Mouse (Mus musculus) brown adipose tissue, adult 24 weeks (tissue): ENCODE data around the gene Hydin. TPM values are rescaled to one million over a fixed set of nuclear protein-coding genes. Genes with fewer than 3 reads are reported as not detected.

ENCODE experiments used
- H3K27ac ChIP-seq: fragments of 200-500 bp; replicated peaks from 2 replicates; pipeline ENCODE4 v1.5.1; 2012; ENCODE audit warnings: low read depth, mild to moderate bottlenecking, low read length
- H3K4me1 ChIP-seq: fragments of 200-500 bp; 2 replicates; pipeline ENCODE4 v1.6.1; 2012; ENCODE audit warnings: low read length, mixed read lengths; ENCODE audit not compliant: control insufficient read depth, insufficient read depth, insufficient read length
- H3K4me3 ChIP-seq: fragments of 200-500 bp; 2 replicates; pipeline ENCODE4 v1.5.1; 2012; ENCODE audit warnings: low read depth, mild to moderate bottlenecking, low read length, moderate library complexity; ENCODE audit not compliant: insufficient read depth
- polyA plus RNA-seq: library from polyadenylated mRNA; stranded (reverse); fragments of >200 nt; gene quantifications from 2 replicates; pipeline ENCODE4 v1.2.4, GENCODE M21; 2012; ENCODE audit not compliant: missing spikeins, insufficient read depth, insufficient read length

Hydin gene
- polyA plus RNA-seq, 1 experiment, result 0.08 TPM

DNA sequence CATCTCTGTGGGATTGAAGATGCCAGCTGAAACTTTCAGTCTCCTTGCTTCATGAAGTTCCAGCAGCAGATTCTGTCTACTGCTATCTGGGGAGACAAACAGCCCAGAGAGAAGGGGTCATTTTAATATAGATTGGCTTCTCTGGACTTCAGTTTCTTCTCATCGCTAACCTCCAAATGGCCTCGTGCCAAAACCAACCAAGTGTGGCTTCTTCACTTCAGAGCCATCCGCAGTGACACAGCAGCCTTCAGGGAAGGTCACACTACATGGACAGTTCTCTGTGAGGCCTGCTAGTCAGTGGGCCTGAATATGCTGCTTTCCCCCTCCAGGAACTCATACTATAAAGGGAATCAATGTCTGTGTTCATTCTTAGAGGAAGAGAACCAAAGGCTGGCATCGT lies 187.7 kb downstream of the Hydin start:
- no peak overlapping the region for H3K4me3 ChIP-seq

DNA sequence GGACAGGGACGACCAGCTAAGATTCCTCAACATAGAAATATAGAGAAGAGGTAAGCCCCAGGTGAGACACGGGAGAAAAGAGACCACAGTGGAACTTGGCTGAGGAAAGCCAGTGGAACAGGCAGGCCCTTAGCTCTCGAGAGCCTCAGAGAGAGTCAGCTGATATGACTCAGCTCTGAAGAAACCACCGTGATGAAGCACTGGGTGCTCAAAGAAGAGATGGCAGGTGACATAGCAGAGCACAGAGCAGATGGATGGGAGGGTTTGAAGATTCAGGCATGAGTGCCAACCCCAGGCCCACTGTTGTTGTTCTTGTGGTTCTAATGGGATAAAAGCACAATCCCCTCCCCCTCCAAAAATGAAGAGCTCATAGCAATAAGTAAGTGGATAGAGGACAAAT lies 190.6 kb downstream of the Hydin start:
- Histone ChIP-seq H3K4me3 (no peak overlapping the region), H3K4me1 (no peaks in the 10 kb centered on the region), H3K27ac (no peak overlapping the region)

More for the DNA sequence above, 187.7 kb downstream of the Hydin start:
- H3K4me1 ChIP-seq, result no peaks in the 10 kb centered on the region
- no peak overlapping the region for H3K27ac ChIP-seq

DNA sequence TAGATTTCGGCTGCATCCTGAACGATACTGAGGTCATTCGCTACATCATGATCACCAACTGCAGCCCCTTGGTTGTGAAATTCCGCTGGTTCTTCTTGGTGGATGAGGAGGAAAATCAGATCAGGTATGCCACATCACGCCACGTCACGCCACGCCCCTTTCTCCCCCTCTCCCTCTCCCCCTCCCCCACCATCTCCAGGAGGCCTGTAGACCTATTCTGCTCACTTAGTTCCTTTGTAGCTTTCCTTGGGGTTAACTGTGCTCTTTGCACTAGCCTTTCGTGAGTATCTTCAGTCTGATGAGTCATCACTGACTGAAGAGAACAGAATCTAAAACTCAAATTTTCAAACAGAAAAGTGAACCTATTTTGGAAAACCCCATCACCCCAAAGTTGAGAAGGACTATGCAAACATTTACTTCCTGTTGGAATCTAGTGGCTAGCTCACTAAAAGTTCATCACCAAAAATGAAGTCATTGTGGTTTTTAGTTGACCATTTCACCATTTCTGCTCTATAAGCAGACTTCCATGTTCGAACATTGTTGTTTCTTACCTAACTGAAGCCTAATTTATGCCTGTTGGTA lies 195.9 kb downstream of the Hydin start:
- H3K4me1 ChIP-seq, result no peaks in the 10 kb centered on the region
- H3K4me3 ChIP-seq, result no peak overlapping the region
- H3K27ac ChIP-seq, result no peak overlapping the region

DNA sequence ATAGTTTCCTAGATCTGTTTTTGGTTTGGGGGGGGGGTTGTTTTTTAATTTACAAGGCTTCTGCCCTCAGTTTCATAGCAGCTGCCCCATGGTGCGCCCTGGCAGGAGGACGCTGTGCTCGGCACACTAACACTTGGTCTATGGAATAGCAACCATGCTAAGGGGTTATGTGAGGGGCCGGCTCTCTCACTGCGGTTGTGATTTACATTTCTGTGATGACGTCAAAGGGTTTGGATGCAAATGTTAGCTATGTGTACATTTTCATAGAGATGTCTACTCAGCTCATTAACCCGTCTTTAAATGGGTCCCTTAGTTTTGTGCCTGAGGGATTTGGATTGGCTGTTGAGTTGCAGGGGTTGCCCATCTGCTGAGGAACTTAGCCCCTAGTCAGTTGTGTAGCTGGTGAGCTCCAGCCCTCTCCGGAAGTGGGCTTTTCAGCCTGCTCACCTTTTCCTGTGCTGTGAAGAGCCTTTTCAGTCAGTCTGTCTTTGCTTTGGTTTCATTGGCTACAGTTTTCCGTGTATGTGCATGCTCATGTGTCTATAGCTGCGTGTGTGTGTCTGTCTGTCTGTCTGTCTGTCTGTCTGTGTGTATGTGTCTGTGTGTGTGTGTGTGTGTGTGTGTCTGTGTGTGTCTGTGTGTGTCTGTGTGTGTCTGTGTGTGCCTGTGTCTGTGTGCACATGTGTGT lies 197.1 kb downstream of the Hydin start:
- H3K27ac ChIP-seq, result no peak overlapping the region
- H3K4me1 ChIP-seq, result no peaks in the 10 kb centered on the region
- H3K4me3 ChIP-seq, result no peak overlapping the region

DNA sequence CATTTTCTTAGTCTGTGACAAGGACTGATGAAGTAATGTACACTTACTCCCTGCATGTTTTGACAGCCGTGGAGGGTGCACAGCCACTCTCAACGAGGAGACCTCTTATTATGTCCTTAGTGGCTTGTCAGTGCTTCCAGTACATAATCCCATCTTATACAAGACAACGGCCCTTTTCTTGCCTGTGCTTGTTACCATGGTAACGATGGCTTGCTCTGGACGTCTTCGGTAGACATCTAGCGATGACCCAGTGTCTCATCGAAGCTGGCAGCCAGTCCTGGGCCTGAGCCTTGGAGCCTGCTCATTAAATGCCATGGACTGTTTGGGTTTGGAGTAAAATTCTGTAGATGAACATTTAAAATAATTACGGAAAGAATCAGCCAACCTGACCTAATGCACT lies 198.8 kb downstream of the Hydin start:
- Histone ChIP-seq H3K4me1 (no peaks in the 10 kb centered on the region), H3K27ac (no peak overlapping the region), H3K4me3 (no peak overlapping the region)

DNA sequence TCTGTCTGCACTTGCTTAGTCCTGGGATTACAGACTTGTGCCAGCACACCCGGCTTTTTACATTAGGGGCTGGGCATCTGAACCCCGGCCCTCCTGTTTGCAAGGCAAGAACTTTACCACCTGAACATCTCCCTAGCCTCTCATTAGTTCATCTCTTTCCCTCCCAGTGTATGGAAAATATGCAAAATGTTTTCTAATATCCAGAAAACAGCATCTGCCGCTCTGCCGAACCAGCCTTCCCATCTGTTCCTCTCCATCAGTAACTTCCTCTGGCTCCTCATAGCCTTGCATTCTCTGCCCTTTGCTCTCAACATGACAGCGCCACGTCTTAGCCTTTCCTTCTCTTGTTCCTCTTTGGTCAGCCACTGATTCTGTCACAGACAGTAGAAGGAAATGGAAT lies 210.5 kb downstream of the Hydin start:
- Histone ChIP-seq H3K27ac (no peak overlapping the region), H3K4me3 (no peak overlapping the region), H3K4me1 (no peaks in the 10 kb centered on the region)

DNA sequence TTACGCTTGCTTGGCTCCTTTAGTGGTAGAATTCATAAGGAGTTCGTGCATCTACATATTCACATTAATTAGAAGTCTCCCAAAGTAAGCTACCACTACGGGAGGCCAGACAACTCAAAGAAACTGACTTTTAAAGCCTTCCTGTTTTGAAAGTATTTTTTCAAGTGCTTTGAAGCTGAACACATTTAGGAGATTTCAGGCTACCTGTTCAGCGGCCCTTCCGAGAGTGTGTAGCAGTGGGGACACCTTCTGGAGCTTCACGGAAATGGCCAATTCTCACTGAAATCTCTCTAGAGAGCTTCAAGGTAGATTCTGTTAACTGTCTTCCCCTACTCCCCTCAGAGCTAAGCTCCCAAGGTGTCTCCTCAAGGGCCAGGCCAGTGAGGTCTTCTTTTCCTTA lies 211.8 kb downstream of the Hydin start:
- H3K4me1 ChIP-seq, result no peaks in the 10 kb centered on the region
- H3K4me3 ChIP-seq, result no peak overlapping the region
- H3K27ac ChIP-seq, result no peak overlapping the region

DNA sequence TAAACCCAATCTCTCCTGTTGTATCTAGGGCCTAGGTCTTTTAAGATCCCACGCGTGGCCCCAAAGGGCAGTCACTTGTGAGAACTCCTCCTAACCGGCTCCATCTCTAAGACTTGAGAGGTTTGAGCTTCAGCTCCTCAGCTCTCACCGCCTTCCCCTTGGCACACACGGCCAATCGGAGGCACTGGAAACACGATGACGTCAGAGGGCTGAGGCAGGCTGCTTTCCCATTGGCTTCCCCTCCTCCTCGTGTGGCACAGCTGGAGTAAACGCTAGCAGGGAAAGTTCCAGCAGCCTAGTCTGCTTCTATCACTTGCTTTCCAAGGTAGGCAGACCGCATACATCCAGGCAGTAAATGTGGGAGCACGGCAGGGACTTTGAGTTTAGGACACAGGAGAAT lies 212.6 kb downstream of the Hydin start:
- no peak overlapping the region for H3K27ac ChIP-seq
- H3K4me3 ChIP-seq, result no peak overlapping the region
- H3K4me1 ChIP-seq, result no peaks in the 10 kb centered on the region

DNA sequence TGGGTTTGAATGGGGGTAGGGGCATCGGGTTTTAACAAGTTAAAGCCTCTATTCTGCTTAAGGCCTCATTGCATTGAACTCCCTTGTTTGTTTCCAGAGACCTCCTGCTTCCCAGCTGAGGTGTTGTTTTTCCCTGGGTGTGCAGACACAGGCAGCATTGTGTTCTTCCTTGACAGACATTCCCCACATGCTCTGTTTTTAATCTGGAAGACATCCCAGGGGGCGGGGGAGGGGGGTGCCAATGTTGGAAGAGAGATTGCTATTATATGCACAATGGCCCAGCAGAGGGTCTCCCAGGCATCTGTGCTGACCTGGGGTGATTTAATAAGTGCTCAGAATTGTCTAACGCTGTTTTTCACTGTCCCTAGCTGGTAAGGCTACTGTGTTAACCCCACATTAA lies 215.5 kb downstream of the Hydin start:
- Histone ChIP-seq H3K27ac (no peak overlapping the region), H3K4me3 (no peak overlapping the region), H3K4me1 (no peaks in the 10 kb centered on the region)

DNA sequence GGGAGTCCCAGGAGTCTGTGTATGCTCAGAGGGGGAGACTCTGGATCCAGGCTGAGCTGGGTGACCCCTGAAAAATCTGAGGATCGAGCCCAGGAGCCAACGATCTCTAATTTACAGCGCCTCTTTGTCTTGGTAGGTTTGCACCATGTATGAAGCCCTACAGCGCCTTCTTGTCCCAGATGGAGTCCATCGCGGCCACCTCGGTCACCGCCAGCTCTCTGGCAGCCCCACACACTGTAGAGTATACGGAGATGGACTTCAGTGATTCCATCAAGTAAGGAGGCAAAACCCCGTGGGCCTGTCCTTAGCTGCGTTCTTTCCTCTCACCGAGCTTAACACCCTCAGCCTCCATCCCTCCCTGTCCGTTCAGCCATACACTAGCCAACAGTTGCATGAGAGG lies 218.5 kb downstream of the Hydin start:
- Histone ChIP-seq H3K4me1 (no peaks in the 10 kb centered on the region), H3K4me3 (no peak overlapping the region), H3K27ac (no peak overlapping the region)

DNA sequence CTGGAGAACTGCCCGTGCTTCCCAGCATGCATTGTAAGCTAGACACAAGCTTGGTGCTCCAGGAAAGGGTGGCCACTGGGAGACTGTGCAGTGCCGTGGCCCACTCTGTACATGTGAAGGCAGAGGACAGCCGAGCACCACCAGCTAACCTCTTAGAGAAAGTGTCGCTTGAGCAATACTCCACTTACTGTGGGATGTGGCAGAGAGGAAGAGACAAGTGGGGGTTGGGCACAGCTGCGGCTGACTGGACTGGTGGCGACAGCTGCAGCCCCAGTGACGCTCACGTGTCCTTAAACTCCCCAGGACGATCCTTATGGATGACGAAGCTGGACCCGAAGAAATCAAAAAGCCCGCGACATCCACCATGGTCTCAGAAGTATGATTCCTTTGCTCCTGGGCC lies 219.2 kb downstream of the Hydin start:
- no peak overlapping the region for H3K4me3 ChIP-seq
- H3K27ac ChIP-seq, result no peak overlapping the region
- H3K4me1 ChIP-seq, result no peaks in the 10 kb centered on the region

DNA sequence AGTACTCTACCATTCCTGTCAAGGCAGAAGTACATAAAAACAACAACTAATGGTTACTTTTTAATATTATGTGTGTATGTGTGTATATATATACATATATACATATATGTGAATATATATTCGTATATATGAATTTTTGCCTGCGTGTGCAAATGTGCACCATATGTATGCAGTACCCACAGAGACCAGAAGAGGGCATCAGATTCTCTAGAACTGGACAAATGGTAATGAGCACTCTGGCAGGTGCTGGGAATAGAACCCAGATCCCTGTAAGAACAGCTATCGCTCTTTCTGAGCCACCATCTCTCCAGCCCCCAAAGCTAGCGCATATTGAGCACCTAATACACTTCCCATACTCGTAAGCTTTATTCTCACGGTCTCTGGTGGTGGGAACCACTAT lies 220.9 kb downstream of the Hydin start:
- H3K4me1 ChIP-seq, result no peaks in the 10 kb centered on the region
- no peak overlapping the region for H3K4me3 ChIP-seq
- H3K27ac ChIP-seq, result no peak overlapping the region

DNA sequence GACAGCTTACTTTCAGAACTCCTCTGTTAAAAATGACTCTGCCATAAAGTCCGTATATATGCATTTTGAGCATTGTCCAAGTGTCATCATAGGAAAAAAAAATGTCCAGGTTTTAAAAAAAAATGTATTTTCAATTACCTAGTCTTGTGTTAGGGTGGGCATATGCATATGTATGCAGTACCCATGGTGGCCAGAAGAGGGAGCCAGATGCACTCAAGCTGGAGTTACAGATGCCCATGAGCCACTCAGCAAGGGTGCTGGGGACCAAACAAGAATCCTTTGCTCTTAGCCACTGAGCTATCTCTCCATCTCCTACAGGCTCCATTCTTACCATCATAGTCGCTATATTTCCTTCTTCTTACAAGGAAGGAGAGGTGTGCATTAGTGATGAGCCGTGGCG lies 222.6 kb downstream of the Hydin start:
- Histone ChIP-seq H3K4me1 (no peaks in the 10 kb centered on the region), H3K27ac (no peak overlapping the region), H3K4me3 (no peak overlapping the region)

DNA sequence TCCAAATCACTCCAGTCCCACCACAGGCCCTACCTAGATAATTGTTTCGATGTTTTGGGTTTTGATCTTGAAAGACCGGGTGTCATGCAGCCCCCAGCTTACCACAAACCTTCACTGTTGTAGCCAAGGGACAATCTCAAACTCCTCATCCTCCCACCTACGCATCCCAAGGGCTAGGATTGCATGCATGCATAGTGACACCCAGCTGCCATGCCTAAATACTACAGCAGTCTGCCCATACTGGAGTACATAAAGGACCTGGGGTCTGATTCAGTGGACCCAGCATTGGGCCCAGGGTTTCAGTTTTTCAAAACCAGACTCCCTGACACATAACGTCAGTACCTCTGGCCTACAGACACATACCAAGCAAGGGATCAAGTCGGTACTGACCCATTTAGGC lies 224.3 kb downstream of the Hydin start:
- H3K4me1 ChIP-seq, result no peaks in the 10 kb centered on the region
- no peak overlapping the region for H3K27ac ChIP-seq
- H3K4me3 ChIP-seq, result no peak overlapping the region

DNA sequence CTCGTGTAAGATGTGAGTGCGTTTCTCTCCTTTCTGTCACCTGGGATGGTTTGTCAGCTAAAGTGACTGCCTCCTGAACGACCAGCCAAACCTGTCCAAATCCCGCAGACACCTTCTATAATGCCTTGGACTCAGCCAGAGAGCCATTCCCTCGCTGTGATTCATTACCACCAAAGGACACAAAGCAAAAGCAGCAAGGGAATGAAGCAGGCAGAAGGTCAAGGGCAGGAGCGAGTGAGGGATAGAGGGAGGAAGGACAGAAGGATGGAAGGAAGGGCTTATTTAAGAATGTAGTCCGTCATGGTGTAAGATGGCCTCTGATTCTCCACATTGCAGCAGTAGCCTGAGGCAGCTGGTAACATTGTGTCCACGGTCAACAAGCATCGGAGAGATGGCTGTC lies 229.5 kb downstream of the Hydin start:
- no peak overlapping the region for H3K4me3 ChIP-seq
- no peaks in the 10 kb centered on the region for H3K4me1 ChIP-seq
- H3K27ac ChIP-seq, result no peak overlapping the region

DNA sequence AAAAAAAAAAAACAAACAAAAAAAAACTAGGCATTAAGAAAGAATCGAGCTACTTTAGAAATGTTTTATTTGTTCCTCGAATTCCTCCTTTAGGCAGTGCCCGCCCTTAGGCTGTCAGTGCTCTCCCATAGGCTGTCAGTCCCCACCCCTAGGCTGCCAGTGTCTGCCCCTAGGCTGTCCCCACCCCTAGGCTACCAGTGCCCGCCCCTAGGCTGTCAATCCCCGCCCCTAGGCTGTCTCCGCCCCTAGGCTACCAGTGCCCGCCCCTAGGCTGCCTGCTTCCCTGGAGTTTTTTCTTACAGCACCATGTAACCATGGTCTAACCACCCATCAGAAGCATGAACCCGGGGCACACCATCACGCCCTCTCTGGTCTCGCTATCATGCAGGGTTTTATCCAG lies 233.5 kb downstream of the Hydin start:
- H3K4me1 ChIP-seq, result no peaks in the 10 kb centered on the region
- H3K27ac ChIP-seq, result no peak overlapping the region
- no peak overlapping the region for H3K4me3 ChIP-seq
